22 mouse cellular contexts compared by ENCODE assay signal in genomic region chr9:115046701-115047100, GRCm38 (mm10).
DNase-seq lines count a peak whose midpoint lies in the region; ATAC-seq and TF ChIP-seq lines count a peak whose summit lies in the region.
"Had no signal": no experiment of that assay in that cellular context is flagged by ENCODE, and none has a peak within 500 bp of the region (broad histone marks: within the 10 kb centered on the region; RNA-seq: fewer than 3 reads in every experiment).

No protein-coding gene starts in this region.

- no peaks in the 10 kb centered on the region for H3K36me3 ChIP-seq in intestine, postnatal 0 days (ENCODE audit: control insufficient read depth, insufficient read depth)
- no peaks in the 10 kb centered on the region for H3K36me3 ChIP-seq in intestine, embryonic 16.5 days (ENCODE audit: control insufficient read depth, insufficient read depth, low read length)
- no peaks in the 10 kb centered on the region for H3K36me3 ChIP-seq in kidney, adult 2 months (ENCODE audit: control insufficient read depth, insufficient read depth, low read length)
- H3K36me3 ChIP-seq in lung, postnatal 0 days (ENCODE audit: insufficient read depth, low read length) = no peaks in the 10 kb centered on the region
- H3K36me3 ChIP-seq in forebrain, embryonic 12.5 days (replicated peaks) = no peaks in the 10 kb centered on the region
- H3K36me3 ChIP-seq: forebrain, embryonic 10.5 days; hindbrain, embryonic 12.5 days had no signal

- no peak for TF ChIP-seq CTCF in intestine, postnatal 0 days (IDR thresholded peaks at IDR 0.05; ENCODE audit: low read depth)
- no peak for TF ChIP-seq CTCF in kidney, adult 2 months (conservative IDR thresholded peaks at IDR 0.05; ENCODE audit: insufficient read depth, insufficient read length, low read depth, low read length)
- TF ChIP-seq CTCF in lung, postnatal 0 days (IDR thresholded peaks at IDR 0.05) = no peak

- no peak for TF ChIP-seq EP300 in lung, postnatal 0 days (IDR thresholded peaks at IDR 0.05)

- WGBS in intestine, postnatal 0 days = 73% methylated on average over 8 of the region's 8 CpGs
- 83% methylated on average over 8 of the region's 8 CpGs for WGBS in intestine, embryonic 16.5 days
- 68% methylated on average over 8 of the region's 8 CpGs for WGBS in kidney, adult 2 months
- WGBS in lung, postnatal 0 days = 64% methylated on average over 8 of the region's 8 CpGs
- 90% methylated on average over 8 of the region's 8 CpGs for WGBS in forebrain, embryonic 12.5 days

- DNase-seq in kidney, adult 2 months = peak; percentile 76
- DNase-seq in kidney, postnatal 14 days = no peak
- DNase-seq in lung, postnatal 0 days (ENCODE audit: low spot score) = no peak
- no peak for DNase-seq in lung, postnatal 36 days
- DNase-seq in kidney, postnatal 36 days = peak; percentile 61 to 66
- DNase-seq: adrenal gland, adult 8-10 months; adrenal gland, postnatal 25 days; cerebellum, adult 11-12 months; cerebellum, adult 9-10 months; cerebellum, postnatal 14 days; forebrain, postnatal 0 days; gastrocnemius, adult 2 months; gastrocnemius, postnatal 14 days; heart, adult 11 months had no signal

- no peaks in the 10 kb centered on the region for H3K4me1 ChIP-seq in intestine, postnatal 0 days (replicated peaks; ENCODE audit: control insufficient read depth, insufficient read depth, low read length)
- peaks cover 23% of the 10 kb centered on the region for H3K4me1 ChIP-seq in intestine, embryonic 16.5 days (ENCODE audit: control insufficient read depth, insufficient read depth, low read length)
- peaks cover 20% of the 10 kb centered on the region for H3K4me1 ChIP-seq in kidney, adult 2 months (ENCODE audit: control insufficient read depth, insufficient read depth, low read length)
- no peaks in the 10 kb centered on the region for H3K4me1 ChIP-seq in lung, postnatal 0 days (ENCODE audit: insufficient read depth, low read depth, low read length)
- peaks cover 10% of the 10 kb centered on the region for H3K4me1 ChIP-seq in forebrain, embryonic 12.5 days

- H3K27ac ChIP-seq in intestine, postnatal 0 days (ENCODE audit: low read depth, low read length) = no peak overlapping the region
- H3K27ac ChIP-seq in intestine, embryonic 16.5 days (ENCODE audit: low read length) = no peak overlapping the region
- H3K27ac ChIP-seq in kidney, adult 2 months (ENCODE audit: insufficient read depth, low read depth, low read length) = no peak overlapping the region
- H3K27ac ChIP-seq in lung, postnatal 0 days (ENCODE audit: low read length) = peak overlapping the region; percentile 75; the same call in 1 of the 2 replicates
- no peak overlapping the region for H3K27ac ChIP-seq in forebrain, embryonic 12.5 days
- H3K27ac ChIP-seq: forebrain, embryonic 10.5 days; gastrocnemius, adult 2 months; hindbrain, embryonic 12.5 days had no signal

- ATAC-seq in intestine, postnatal 0 days = peak; percentile 31; the same call in 1 of the 2 replicates
- ATAC-seq in intestine, embryonic 16.5 days = no peak
- no peak for ATAC-seq in lung, postnatal 0 days
- no peak for ATAC-seq in forebrain, embryonic 12.5 days (ENCODE audit: low FRiP score)
- ATAC-seq: activated CD4-positive, CD25-positive, alpha-beta regulatory T cell, adult 4 months; forebrain, embryonic 14.5 days; forebrain, postnatal 0 days had no signal

- no peak overlapping the region for H3K4me2 ChIP-seq in intestine, postnatal 0 days (replicated peaks; ENCODE audit: low read depth)
- H3K4me2 ChIP-seq in intestine, embryonic 16.5 days (ENCODE audit: low read depth, low read length) = no peak overlapping the region
- no peak overlapping the region for H3K4me2 ChIP-seq in lung, postnatal 0 days (replicated peaks; ENCODE audit: low read depth, low read length)
- no peak overlapping the region for H3K4me2 ChIP-seq in forebrain, embryonic 12.5 days
- H3K4me2 ChIP-seq: heart, embryonic 11.5 days; hindbrain, embryonic 12.5 days had no signal

- no peak overlapping the region for H3K4me3 ChIP-seq in intestine, postnatal 0 days (ENCODE audit: low read depth, low read length)
- H3K4me3 ChIP-seq in intestine, embryonic 16.5 days (ENCODE audit: low read length) = no peak overlapping the region
- no peak overlapping the region for H3K4me3 ChIP-seq in kidney, adult 2 months (ENCODE audit: insufficient read depth, low read depth, low read length)
- no peak overlapping the region for H3K4me3 ChIP-seq in lung, postnatal 0 days (ENCODE audit: low read depth, low read length)
- no peak overlapping the region for H3K4me3 ChIP-seq in forebrain, embryonic 12.5 days (replicated peaks)
- H3K4me3 ChIP-seq: forebrain, embryonic 10.5 days; gastrocnemius, adult 2 months; hindbrain, embryonic 12.5 days had no signal

- no peaks in the 10 kb centered on the region for H3K27me3 ChIP-seq in intestine, postnatal 0 days (replicated peaks; ENCODE audit: control insufficient read depth, insufficient read depth, low read length)
- no peaks in the 10 kb centered on the region for H3K27me3 ChIP-seq in intestine, embryonic 16.5 days (replicated peaks; ENCODE audit: control insufficient read depth, insufficient read depth, low read length)
- H3K27me3 ChIP-seq in kidney, adult 2 months (replicated peaks; ENCODE audit: control insufficient read depth, insufficient read depth, low read length) = no peaks in the 10 kb centered on the region
- H3K27me3 ChIP-seq in lung, postnatal 0 days (replicated peaks; ENCODE audit: insufficient read depth, low read length) = no peaks in the 10 kb centered on the region
- H3K27me3 ChIP-seq in forebrain, embryonic 12.5 days = peaks cover 12% of the 10 kb centered on the region; the same call in 1 of the 2 replicates
- H3K27me3 ChIP-seq: hindbrain, embryonic 12.5 days had no signal

- no peak for TF ChIP-seq POLR2A in kidney, adult 2 months (IDR thresholded peaks at IDR 0.05; ENCODE audit: low read depth, low read length)

- H3K9ac ChIP-seq in intestine, postnatal 0 days (ENCODE audit: low read depth, low read length) = no peak overlapping the region
- H3K9ac ChIP-seq in intestine, embryonic 16.5 days (ENCODE audit: low read depth, low read length) = no peak overlapping the region
- no peak overlapping the region for H3K9ac ChIP-seq in lung, postnatal 0 days (replicated peaks; ENCODE audit: low read depth)
- H3K9ac ChIP-seq in forebrain, embryonic 12.5 days = no peak overlapping the region
- H3K9ac ChIP-seq: forebrain, postnatal 0 days; hindbrain, embryonic 12.5 days had no signal

- H3K9me3 ChIP-seq in intestine, postnatal 0 days (ENCODE audit: control insufficient read depth) = no peaks in the 10 kb centered on the region
- no peaks in the 10 kb centered on the region for H3K9me3 ChIP-seq in intestine, embryonic 16.5 days (ENCODE audit: control insufficient read depth, low read length)
- no peaks in the 10 kb centered on the region for H3K9me3 ChIP-seq in lung, postnatal 0 days (ENCODE audit: low read length)
- H3K9me3 ChIP-seq in forebrain, embryonic 12.5 days = no peaks in the 10 kb centered on the region
- H3K9me3 ChIP-seq: forebrain, embryonic 10.5 days; hindbrain, embryonic 12.5 days had no signal

Comparison
In these comparisons a context has a peak if more than half of its experiments do, and no peak if none do; other contexts are left out.
1. DNase-seq: peak in kidney, adult 2 months (single experiment) and kidney, postnatal 36 days (2 of 2); none in kidney, postnatal 14 days (single experiment), lung, postnatal 0 days (single experiment) and lung, postnatal 36 days (single experiment).